In genomic region chr14:20024888-20025719, GRCm38 (mm10) we compare ENCODE assay signal across 9 mouse cellular contexts. TPM values are rescaled to one million over a fixed set of nuclear protein-coding genes. Genes with fewer than 3 reads are reported as not detected.
DNase-seq lines count a peak whose midpoint lies in the region; ATAC-seq lines count a peak whose summit lies in the region.
"Had no signal": no experiment of that assay in that cellular context is flagged by ENCODE, and none has a peak within 500 bp of the region (broad histone marks: within the 10 kb centered on the region; RNA-seq: fewer than 3 reads in every experiment).

No protein-coding gene starts in this region.

- H3K4me3 ChIP-seq in liver, embryonic 13.5 days (replicated peaks) = peak overlapping the region; percentile 29
- H3K4me3 ChIP-seq in midbrain, embryonic 14.5 days (replicated peaks; ENCODE audit: low read depth, low read length) = no peak overlapping the region
- H3K4me3 ChIP-seq: forebrain, embryonic 12.5 days; hindbrain, embryonic 12.5 days had no signal

- H3K4me1 ChIP-seq in liver, embryonic 13.5 days (replicated peaks) = peaks cover 13% of the 10 kb centered on the region
- no peaks in the 10 kb centered on the region for H3K4me1 ChIP-seq in midbrain, embryonic 14.5 days (ENCODE audit: control insufficient read depth, insufficient read depth, low read length)
- H3K4me1 ChIP-seq: forebrain, embryonic 12.5 days; hindbrain, embryonic 12.5 days had no signal

- H3K27ac ChIP-seq in liver, embryonic 13.5 days = no peak overlapping the region
- no peak overlapping the region for H3K27ac ChIP-seq in midbrain, embryonic 14.5 days (replicated peaks; ENCODE audit: low read depth, low read length)
- H3K27ac ChIP-seq: forebrain, embryonic 12.5 days; hindbrain, embryonic 12.5 days had no signal

- H3K4me2 ChIP-seq in liver, embryonic 13.5 days = peak overlapping the region; percentile 49
- no peak overlapping the region for H3K4me2 ChIP-seq in midbrain, embryonic 14.5 days (ENCODE audit: low read length)
- H3K4me2 ChIP-seq: forebrain, embryonic 12.5 days; hindbrain, embryonic 12.5 days had no signal

- no peaks in the 10 kb centered on the region for H3K27me3 ChIP-seq in liver, embryonic 13.5 days
- no peaks in the 10 kb centered on the region for H3K27me3 ChIP-seq in midbrain, embryonic 14.5 days (ENCODE audit: control insufficient read depth, insufficient read depth, low read length)
- H3K27me3 ChIP-seq: forebrain, embryonic 12.5 days; hindbrain, embryonic 12.5 days had no signal

- H3K9me3 ChIP-seq in liver, embryonic 13.5 days (replicated peaks) = no peaks in the 10 kb centered on the region
- no peaks in the 10 kb centered on the region for H3K9me3 ChIP-seq in midbrain, embryonic 14.5 days (ENCODE audit: control insufficient read depth, low read length)
- H3K9me3 ChIP-seq: forebrain, embryonic 12.5 days; hindbrain, embryonic 12.5 days had no signal

- ATAC-seq in liver, embryonic 13.5 days (ENCODE audit: low read depth) = peak; percentile 63
- ATAC-seq in midbrain, embryonic 14.5 days (ENCODE audit: low FRiP score, low TSS enrichment) = no peak

- DNase-seq in CD8-positive naive resting alpha-beta T cell, adult 2 months (ENCODE audit: low read depth in 2 of 2, low spot score in 2 of 2) = peak; percentile 38 to 74
- peak; percentile 77 for DNase-seq in R1 (ENCODE audit: low read depth, low spot score)
- peak; percentile 44 for DNase-seq in liver, embryonic 13.5 days
- peak; percentile 48 to 65 for DNase-seq in spleen, adult 18-20 months
- DNase-seq in left cerebral cortex, adult 11 months (ENCODE audit: low spot score) = no peak
- no peak for DNase-seq in midbrain, embryonic 14.5 days
- no peak for DNase-seq in kidney, adult 18-20 months

- WGBS in liver, embryonic 13.5 days (ENCODE audit: insufficient replicate concordance) = 17% methylated on average over 6 of the region's 6 CpGs
- 84% methylated on average over 6 of the region's 6 CpGs for WGBS in midbrain, embryonic 14.5 days

- no peak overlapping the region for H3K9ac ChIP-seq in liver, embryonic 13.5 days
- H3K9ac ChIP-seq in midbrain, embryonic 14.5 days (replicated peaks; ENCODE audit: low read length) = no peak overlapping the region
- H3K9ac ChIP-seq: forebrain, embryonic 12.5 days; hindbrain, embryonic 12.5 days had no signal

- no peaks in the 10 kb centered on the region for H3K36me3 ChIP-seq in liver, embryonic 13.5 days
- H3K36me3 ChIP-seq in midbrain, embryonic 14.5 days (ENCODE audit: control insufficient read depth, insufficient read depth, low read length) = no peaks in the 10 kb centered on the region
- H3K36me3 ChIP-seq: forebrain, embryonic 12.5 days; hindbrain, embryonic 12.5 days had no signal

RNA-seq across cellular contexts. Expression of gene Gng2, which starts 47.7 kb away (rescaled TPM):
- polyA plus RNA-seq in liver, embryonic 13.5 days (2015; fragmentation: Nextera tagmentation; extraction: Ambion mirVana) = 8.8 and 9.5 TPM in 2 replicates
- 422 and 423 TPM in 2 replicates for polyA plus RNA-seq in midbrain, embryonic 14.5 days (2014; fragmentation: Nextera tagmentation; extraction: Ambion mirVana)

Comparison
In these comparisons a context has a peak if more than half of its experiments do, and no peak if none do; other contexts are left out.
1. DNase-seq: peak in CD8-positive naive resting alpha-beta T cell, adult 2 months (2 of 2), R1 (single experiment), liver, embryonic 13.5 days (single experiment) and spleen, adult 18-20 months (2 of 2); none in left cerebral cortex, adult 11 months (single experiment), midbrain, embryonic 14.5 days (single experiment) and kidney, adult 18-20 months (single experiment).
2. RNA of gene Gng2, which starts 47.7 kb away (polyA plus RNA-seq): 422 to 423 TPM in midbrain, embryonic 14.5 days; 8.8 to 9.5 TPM in liver, embryonic 13.5 days; every median in the first group is over 10 times any median in the second.